Mouse (Mus musculus): ENCODE measurements around the gene Zdhhc11. TPM values are rescaled to one million over a fixed set of nuclear protein-coding genes. Genes with fewer than 3 reads are reported as not detected.

Zdhhc11 gene
- polyA plus RNA-seq, 1 experiment from 2014 or later: not detected

DNA sequence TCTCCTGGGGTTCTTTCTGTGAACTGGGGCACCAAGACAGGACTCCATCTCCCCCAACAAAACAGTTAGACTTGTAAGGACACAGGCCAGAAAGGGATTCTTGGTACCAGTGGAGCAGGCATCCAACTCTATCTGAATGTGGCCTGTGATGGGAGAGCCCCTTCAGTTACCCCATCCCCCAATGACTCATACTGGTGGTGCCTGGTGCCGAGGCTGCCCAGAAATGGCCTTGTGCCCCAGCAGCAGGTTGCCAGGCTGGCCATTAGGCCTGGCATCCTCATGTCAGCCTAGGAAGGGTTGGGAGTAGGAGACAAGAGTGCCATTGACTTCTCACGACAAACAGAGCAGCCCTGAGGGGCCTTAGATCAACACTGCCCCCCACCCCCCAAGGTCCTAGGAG, 64.5 kb downstream of the Zdhhc11 start:
- whole genome bisulfite sequencing (ENCODE audit: insufficient replicate concordance): 55% methylated on average over 2 of the region's 2 CpGs
- no peak overlapping the region for H3K4me3 ChIP-seq (replicated peaks)
- H3K36me3 ChIP-seq (replicated peaks): no peaks in the 10 kb centered on the region
- H3K4me1 ChIP-seq (replicated peaks): no peaks in the 10 kb centered on the region; the same call in 1 of the 2 replicates
- no peak overlapping the region for H3K27ac ChIP-seq (replicated peaks)
- H3K4me2 ChIP-seq: no peak overlapping the region
- H3K9ac ChIP-seq: no peak overlapping the region
- H3K27me3 ChIP-seq: no peaks in the 10 kb centered on the region
- ATAC-seq (ENCODE audit: insufficient read depth): no peak
- no peaks in the 10 kb centered on the region for H3K9me3 ChIP-seq (replicated peaks)

DNA sequence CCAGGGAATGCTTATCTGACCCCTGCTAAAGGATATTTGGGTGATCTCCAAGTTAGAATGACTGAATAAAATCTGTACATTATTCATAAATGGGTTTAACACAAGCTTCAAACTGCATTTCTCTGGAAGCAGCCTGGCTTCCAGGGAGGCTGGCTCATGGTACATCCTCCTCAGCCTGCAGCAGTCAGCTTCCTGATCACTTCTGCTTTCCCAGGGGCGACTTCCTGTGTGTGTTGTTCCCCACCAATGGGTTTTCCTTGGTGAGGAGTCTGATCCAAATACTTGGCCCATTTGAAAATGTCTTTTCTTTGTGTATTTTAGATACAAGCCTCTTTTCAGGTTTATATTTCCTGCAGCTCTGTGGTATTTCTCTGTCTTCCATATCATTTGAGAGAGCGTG, 65.4 kb downstream of the Zdhhc11 start:
- Histone ChIP-seq H3K4me3 (replicated peaks) (no peak overlapping the region), H3K9me3 (replicated peaks) (no peaks in the 10 kb centered on the region), H3K4me2 (no peak overlapping the region), H3K27ac (replicated peaks) (no peak overlapping the region), H3K4me1 (replicated peaks) (no peaks in the 10 kb centered on the region; the same call in 1 of the 2 replicates), H3K9ac (no peak overlapping the region), H3K27me3 (no peaks in the 10 kb centered on the region), H3K36me3 (replicated peaks) (no peaks in the 10 kb centered on the region)
- 38% methylated on average over 2 of the region's 2 CpGs for WGBS (ENCODE audit: insufficient replicate concordance)
- ATAC-seq (ENCODE audit: insufficient read depth): no peak

DNA sequence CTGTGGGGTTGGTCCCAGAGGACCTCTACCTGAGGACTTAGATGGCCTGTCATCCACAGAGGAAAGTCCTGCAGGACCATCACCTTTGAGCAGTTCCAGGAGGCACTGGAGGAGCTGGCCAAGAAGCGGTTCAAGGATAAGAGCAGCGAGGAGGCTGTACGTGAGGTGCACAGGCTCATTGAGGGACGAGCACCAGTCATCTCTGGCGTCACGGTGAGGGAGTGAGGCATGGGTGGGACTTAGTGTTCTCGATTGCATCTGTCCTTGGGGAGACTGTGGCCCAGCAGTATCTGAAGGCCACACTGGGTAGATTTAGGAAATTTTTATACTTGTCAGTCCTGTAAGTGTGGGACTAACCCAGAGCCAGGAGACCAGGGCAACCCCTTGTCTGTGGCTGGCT, 67.0 kb downstream of the Zdhhc11 start:
- Histone ChIP-seq H3K9ac (no peak overlapping the region), H3K4me3 (replicated peaks) (no peak overlapping the region), H3K27ac (replicated peaks) (no peak overlapping the region), H3K36me3 (replicated peaks) (peaks cover 1% of the 10 kb centered on the region; the same call in 1 of the 2 replicates), H3K27me3 (no peaks in the 10 kb centered on the region), H3K4me1 (replicated peaks) (no peaks in the 10 kb centered on the region; the same call in 1 of the 2 replicates), H3K4me2 (no peak overlapping the region), H3K9me3 (replicated peaks) (no peaks in the 10 kb centered on the region)
- no peak for ATAC-seq (ENCODE audit: insufficient read depth)
- 74% methylated on average over 7 of the region's 7 CpGs for WGBS (ENCODE audit: insufficient replicate concordance)

DNA sequence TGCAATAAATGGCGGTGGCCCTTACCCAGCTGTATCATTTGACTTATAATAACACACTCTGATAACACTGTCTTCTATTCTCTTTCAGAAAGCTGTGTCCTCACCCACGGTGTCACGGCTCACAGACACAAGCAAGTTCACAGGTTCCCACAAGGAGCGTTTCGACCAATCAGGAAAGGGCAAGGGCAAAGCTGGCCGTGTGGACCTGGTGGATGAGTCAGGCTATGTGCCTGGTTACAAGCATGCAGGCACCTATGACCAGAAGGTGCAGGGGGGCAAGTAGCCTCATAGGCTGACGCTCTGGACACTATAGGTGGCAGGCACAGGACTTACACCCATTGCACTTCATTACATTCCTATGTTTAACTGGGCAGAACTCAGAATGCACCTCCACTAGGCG, 67.5 kb downstream of the Zdhhc11 start:
- no peak for ATAC-seq (ENCODE audit: insufficient read depth)
- Histone ChIP-seq H3K27ac (replicated peaks) (no peak overlapping the region), H3K9ac (no peak overlapping the region), H3K4me2 (no peak overlapping the region), H3K9me3 (replicated peaks) (no peaks in the 10 kb centered on the region), H3K4me3 (replicated peaks) (no peak overlapping the region), H3K36me3 (replicated peaks) (peaks cover 3% of the 10 kb centered on the region; the same call in 1 of the 2 replicates), H3K4me1 (replicated peaks) (no peaks in the 10 kb centered on the region; the same call in 1 of the 2 replicates), H3K27me3 (no peaks in the 10 kb centered on the region)
- WGBS (ENCODE audit: insufficient replicate concordance): 75% methylated on average over 8 of the region's 8 CpGs

DNA sequence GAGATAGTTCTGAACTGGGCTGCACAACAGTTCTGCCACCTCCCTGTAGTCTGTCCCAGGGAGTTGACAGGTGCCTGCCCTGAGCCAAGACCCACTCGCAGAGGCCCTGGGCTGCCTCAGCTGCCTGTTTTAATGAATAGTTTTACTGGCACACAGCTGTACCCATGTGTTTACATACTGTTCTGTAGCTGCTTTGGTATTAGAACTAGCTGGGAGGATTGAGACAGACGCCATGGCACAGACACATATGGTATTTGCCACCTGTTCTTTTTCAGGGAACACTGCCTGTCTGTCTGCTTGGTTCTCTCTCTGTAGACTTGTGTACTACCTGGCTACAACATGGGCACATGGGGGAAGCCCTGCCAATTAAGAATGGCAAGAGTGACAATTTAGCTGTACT, 71.1 kb downstream of the Zdhhc11 start:
- no peak overlapping the region for H3K27ac ChIP-seq (replicated peaks)
- 76% methylated on average over 2 of the region's 2 CpGs for WGBS (ENCODE audit: insufficient replicate concordance)

DNA sequence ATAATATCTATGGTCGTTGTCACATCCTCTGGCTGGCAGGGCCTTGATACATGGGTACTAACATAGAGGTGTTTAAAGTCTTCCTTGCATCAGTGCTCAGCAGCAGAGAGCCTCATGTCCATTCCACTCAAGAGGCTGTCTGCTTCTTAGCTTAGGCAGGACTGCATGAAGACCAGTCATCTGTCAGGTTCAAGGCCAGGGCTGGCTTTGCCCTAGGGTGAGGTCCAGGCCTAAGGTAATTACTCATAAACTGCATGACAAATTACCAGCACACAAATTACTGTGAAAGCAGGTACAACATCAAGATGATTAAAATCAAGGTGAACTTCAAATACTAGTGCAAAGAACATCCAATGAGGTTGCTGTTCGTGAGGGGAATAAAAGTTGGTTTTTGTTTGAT, 72.1 kb downstream of the Zdhhc11 start:
- Histone ChIP-seq H3K4me3 (replicated peaks) (no peak overlapping the region), H3K4me2 (no peak overlapping the region), H3K27ac (replicated peaks) (no peak overlapping the region), H3K4me1 (replicated peaks) (no peaks in the 10 kb centered on the region), H3K9ac (no peak overlapping the region), H3K27me3 (no peaks in the 10 kb centered on the region), H3K9me3 (replicated peaks) (no peaks in the 10 kb centered on the region), H3K36me3 (replicated peaks) (peaks cover 26% of the 10 kb centered on the region)
- ATAC-seq (ENCODE audit: insufficient read depth): no peak
- WGBS (ENCODE audit: insufficient replicate concordance): 77% methylated on average over 2 of the region's 2 CpGs

More for the DNA sequence above, 71.1 kb downstream of the Zdhhc11 start:
- no peaks in the 10 kb centered on the region for H3K4me1 ChIP-seq (replicated peaks)
- no peaks in the 10 kb centered on the region for H3K9me3 ChIP-seq (replicated peaks)
- no peak overlapping the region for H3K4me2 ChIP-seq
- ATAC-seq (ENCODE audit: insufficient read depth): no peak
- no peaks in the 10 kb centered on the region for H3K27me3 ChIP-seq
- no peak overlapping the region for H3K4me3 ChIP-seq (replicated peaks)
- no peak overlapping the region for H3K9ac ChIP-seq
- peaks cover 20% of the 10 kb centered on the region for H3K36me3 ChIP-seq (replicated peaks)

GRCm38 (mm10) chr13:74039926-74040325, 76.3 kb downstream of the Zdhhc11 start:
- H3K4me3 ChIP-seq (replicated peaks): no peak overlapping the region
- no peaks in the 10 kb centered on the region for H3K27me3 ChIP-seq
- no peak for ATAC-seq (ENCODE audit: insufficient read depth)
- H3K9ac ChIP-seq: no peak overlapping the region
- no peak overlapping the region for H3K4me2 ChIP-seq
- H3K9me3 ChIP-seq (replicated peaks): no peaks in the 10 kb centered on the region
- H3K27ac ChIP-seq (replicated peaks): no peak overlapping the region
- WGBS (ENCODE audit: insufficient replicate concordance): 63% methylated on average over 3 of the region's 3 CpGs
- no peaks in the 10 kb centered on the region for H3K4me1 ChIP-seq (replicated peaks)
- peaks cover 46% of the 10 kb centered on the region for H3K36me3 ChIP-seq (replicated peaks)

Small RNAs within 50 kb of the gene (microRNA-seq; reads per million reads assigned to microRNA genes)
- not detected for gene Gm25197

Other genes with a start within 250 kb of the Zdhhc11 start
- gene Slc12a7, start 230.8 kb upstream of the Zdhhc11 start, polyA plus RNA-seq (2015; fragmentation: Nextera tagmentation; extraction: Ambion mirVana): 9.2 and 11.2 TPM in 2 replicates
- 0.12 and 0.20 TPM in 2 replicates for gene Nkd2, start 116.2 kb upstream of the Zdhhc11 start, polyA plus RNA-seq (2015; fragmentation: Nextera tagmentation; extraction: Ambion mirVana)
- 16.0 and 17.6 TPM in 2 replicates for gene Trip13, start 26.1 kb upstream of the Zdhhc11 start, polyA plus RNA-seq (2015; fragmentation: Nextera tagmentation; extraction: Ambion mirVana)
- 12.3 and 12.4 TPM in 2 replicates for gene Brd9, start 26.0 kb upstream of the Zdhhc11 start, polyA plus RNA-seq (2015; fragmentation: Nextera tagmentation; extraction: Ambion mirVana)
- 0.32 and 0.40 TPM in 2 replicates for gene Tppp, start 45.6 kb downstream of the Zdhhc11 start, polyA plus RNA-seq (2015; fragmentation: Nextera tagmentation; extraction: Ambion mirVana)
- gene Cep72, start 98.4 kb downstream of the Zdhhc11 start, polyA plus RNA-seq (2015; fragmentation: Nextera tagmentation; extraction: Ambion mirVana): 6.8 and 7.2 TPM in 2 replicates
- not detected in 2 replicates for gene Slc9a3, start 157.6 kb downstream of the Zdhhc11 start, polyA plus RNA-seq (2015; fragmentation: Nextera tagmentation; extraction: Ambion mirVana)
- 23.7 and 24.0 TPM in 2 replicates for gene Exoc3, start 244.9 kb downstream of the Zdhhc11 start, polyA plus RNA-seq (2015; fragmentation: Nextera tagmentation; extraction: Ambion mirVana)

Measured in liver, embryonic 15.5 days (tissue).